Mouse (Mus musculus) liver, adult 2 months (tissue): ENCODE results near the gene Lrp1. TPM values are rescaled to one million over a fixed set of nuclear protein-coding genes. Genes with fewer than 3 reads are reported as not detected.

Source experiments
- DNase-seq: peaks from one replicate; pipeline ENCODE4 v3.0.0-alpha.2; 2011; ENCODE audit warnings: low read depth, low spot score; ENCODE audit errors: extremely low read depth
- H3K27ac ChIP-seq: fragments of 200-500 bp; replicated peaks from 2 replicates; pipeline ENCODE4 v1.5.1; 2012; ENCODE audit warnings: low read depth, mild to moderate bottlenecking, control low read depth, inconsistent platforms, low read length; ENCODE audit not compliant: insufficient read depth
- H3K27me3 ChIP-seq: fragments of 200-500 bp; 2 replicates; pipeline ENCODE4 v1.6.1; 2012; ENCODE audit warnings: mild to moderate bottlenecking, moderate library complexity, low read length, inconsistent platforms; ENCODE audit not compliant: control insufficient read depth, insufficient read depth
- H3K36me3 ChIP-seq: fragments of 200-500 bp; 2 replicates; pipeline ENCODE4 v1.6.1; 2012; ENCODE audit warnings: low read length, inconsistent platforms; ENCODE audit not compliant: control insufficient read depth, insufficient read depth
- H3K4me1 ChIP-seq: fragments of 200-500 bp; 2 replicates; pipeline ENCODE4 v1.6.1; 2011; ENCODE audit warnings: low read length; ENCODE audit not compliant: control insufficient read depth, insufficient read depth
- H3K4me3 ChIP-seq: fragments of 200-500 bp; 2 replicates; pipeline ENCODE4 v1.5.1; 2011; ENCODE audit warnings: low read depth, mild to moderate bottlenecking, control low read depth, low read length, moderate library complexity; ENCODE audit not compliant: insufficient read depth
- H3K79me2 ChIP-seq: fragments of 200-500 bp; 2 replicates; pipeline ENCODE4 v1.6.1; 2012; ENCODE audit warnings: inconsistent platforms, mild to moderate bottlenecking, low read length, moderate library complexity; ENCODE audit not compliant: control insufficient read depth, insufficient read depth
- H3K9ac ChIP-seq: fragments of 200-500 bp; 2 replicates; pipeline ENCODE4 v1.6.1; 2012; ENCODE audit warnings: low read depth, mild to moderate bottlenecking, control low read depth, inconsistent platforms, low read length
- CTCF ChIP-seq: fragments of 200-500 bp; IDR thresholded peaks from 2 replicates; pipeline ENCODE4 v1.5.1; 2011; ENCODE audit warnings: low read depth, low read length, control low read depth
- POLR2A ChIP-seq: fragments of 200-500 bp; IDR thresholded peaks from 2 replicates; pipeline ENCODE4 v1.6.1; 2011; ENCODE audit warnings: low read length, control low read depth; ENCODE audit not compliant: insufficient read depth; ENCODE audit errors: extremely low read depth
- WGBS: fragments of 180-500 bp; shearing (Covaris S2); methylation state at CpG from one replicate; pipeline ENCODE4 v1.1.7; 2018; 5-methylcytosine and 5-hydroxymethylcytosine counted together
- polyA plus RNA-seq: library from polyadenylated mRNA; depleted of rRNA; stranded (reverse); fragments of >200 nt; gene quantifications from 2 replicates; pipeline ENCODE4 v1.2.3, GENCODE M21; 2012
- total RNA-seq: library from RNA; depleted of rRNA; stranded (reverse); fragments of >200 nt; gene quantifications from 2 replicates; pipeline ENCODE4 v1.2.3, GENCODE M21; 2014

Gene Lrp1
- total and polyA plus RNA-seq, 2 experiments = 193 to 354 TPM

- Histone ChIP-seq H3K9ac (no peak overlapping the region), H3K36me3 (peaks cover 48% of the 10 kb centered on the region), H3K4me3 (no peak overlapping the region), H3K4me1 (peaks cover 5% of the 10 kb centered on the region), H3K27ac (peak overlapping the region; percentile 26), H3K27me3 (no peaks in the 10 kb centered on the region), H3K79me2 (peaks cover 6% of the 10 kb centered on the region)
- WGBS = 82% methylated on average over 30 of the region's 30 CpGs
- DNase-seq = no peak
- TF ChIP-seq POLR2A = no peak
- no peak for TF ChIP-seq CTCF
Observed at GRCm38 (mm10) chr10:127594930-127595715, 25.8 kb downstream of the Lrp1 start.

- no peaks in the 10 kb centered on the region for H3K27me3 ChIP-seq
- H3K36me3 ChIP-seq = peaks cover 55% of the 10 kb centered on the region
- peaks cover 6% of the 10 kb centered on the region for H3K79me2 ChIP-seq
- no peak overlapping the region for H3K4me3 ChIP-seq
- 15% methylated on average over 8 of the region's 8 CpGs for WGBS
- H3K4me1 ChIP-seq = peaks cover 3% of the 10 kb centered on the region
- TF ChIP-seq CTCF (no peak), POLR2A (no peak)
- DNase-seq = peak; percentile 78
- H3K9ac ChIP-seq = no peak overlapping the region
- peak overlapping the region; percentile 59 for H3K27ac ChIP-seq
Observed at GRCm38 (mm10) chr10:127594405-127594804, 26.5 kb downstream of the Lrp1 start.

- TF ChIP-seq POLR2A (no peak), CTCF (no peak)
- Histone ChIP-seq H3K27me3 (no peaks in the 10 kb centered on the region), H3K79me2 (peaks cover 4% of the 10 kb centered on the region), H3K27ac (no peak overlapping the region), H3K9ac (no peak overlapping the region), H3K36me3 (peaks cover 65% of the 10 kb centered on the region), H3K4me1 (no peaks in the 10 kb centered on the region; the same call in 1 of the 2 replicates), H3K4me3 (no peak overlapping the region)
- DNase-seq = no peak
- 78% methylated on average over 13 of the region's 13 CpGs for WGBS
Observed at GRCm38 (mm10) chr10:127592850-127593249, 28.1 kb downstream of the Lrp1 start.

GRCm38 (mm10) chr10:127592423-127592822, 28.5 kb downstream of the Lrp1 start:
- no peak overlapping the region for H3K27ac ChIP-seq
- peaks cover 4% of the 10 kb centered on the region for H3K79me2 ChIP-seq
- no peaks in the 10 kb centered on the region for H3K4me1 ChIP-seq
- H3K4me3 ChIP-seq = no peak overlapping the region
- H3K36me3 ChIP-seq = peaks cover 69% of the 10 kb centered on the region
- no peak for DNase-seq
- H3K9ac ChIP-seq = no peak overlapping the region
- H3K27me3 ChIP-seq = no peaks in the 10 kb centered on the region
- TF ChIP-seq POLR2A = no peak
- WGBS = 83% methylated on average over 7 of the region's 7 CpGs

GRCm38 (mm10) chr10:127591514-127591913, 29.4 kb downstream of the Lrp1 start:
- H3K27me3 ChIP-seq = no peaks in the 10 kb centered on the region
- TF ChIP-seq CTCF (no peak), POLR2A (no peak)
- DNase-seq = no peak
- peaks cover 4% of the 10 kb centered on the region for H3K79me2 ChIP-seq
- H3K4me1 ChIP-seq = no peaks in the 10 kb centered on the region
- peaks cover 75% of the 10 kb centered on the region for H3K36me3 ChIP-seq
- 77% methylated on average over 7 of the region's 7 CpGs for WGBS
- no peak overlapping the region for H3K9ac ChIP-seq
- peak overlapping the region; percentile 52 for H3K27ac ChIP-seq
- no peak overlapping the region for H3K4me3 ChIP-seq

- Histone ChIP-seq H3K27me3 (no peaks in the 10 kb centered on the region), H3K36me3 (peaks cover 79% of the 10 kb centered on the region), H3K4me3 (no peak overlapping the region), H3K9ac (no peak overlapping the region), H3K4me1 (no peaks in the 10 kb centered on the region), H3K79me2 (peaks cover 4% of the 10 kb centered on the region), H3K27ac (peak overlapping the region; percentile 52)
- no peak for TF ChIP-seq CTCF
- TF ChIP-seq POLR2A = no peak
- 74% methylated on average over 7 of the region's 7 CpGs for WGBS
- no peak for DNase-seq
Observed at GRCm38 (mm10) chr10:127590831-127591451, 30.0 kb downstream of the Lrp1 start.
